Mouse (Mus musculus) thymus, adult 2 months (tissue): Measurements from ENCODE around the gene Plppr1.

Source experiments
- CTCF ChIP-seq: fragments of 200-500 bp; IDR thresholded peaks from 2 replicates; pipeline ENCODE4 v1.5.1; 2012; ENCODE audit warnings: mild to moderate bottlenecking, control low read depth, low read length, moderate library complexity, borderline replicate concordance; ENCODE audit not compliant: control insufficient read depth, poor library complexity, insufficient read depth; ENCODE audit errors: extremely low read depth
- POLR2A ChIP-seq: fragments of 200-500 bp; IDR thresholded peaks from 2 replicates; pipeline ENCODE4 v1.6.1; 2012; ENCODE audit warnings: mild to moderate bottlenecking, low read length, control low read depth, moderate library complexity; ENCODE audit not compliant: control insufficient read depth, poor library complexity, insufficient read depth; ENCODE audit errors: extremely low read depth

- TF ChIP-seq CTCF (no peak), POLR2A (no peak)
Observed at GRCm38 (mm10) chr4:49023221-49023620, 35.9 kb upstream of the Plppr1 start.
